8 mouse cellular contexts compared by ENCODE assay signal in the genomic region with DNA sequence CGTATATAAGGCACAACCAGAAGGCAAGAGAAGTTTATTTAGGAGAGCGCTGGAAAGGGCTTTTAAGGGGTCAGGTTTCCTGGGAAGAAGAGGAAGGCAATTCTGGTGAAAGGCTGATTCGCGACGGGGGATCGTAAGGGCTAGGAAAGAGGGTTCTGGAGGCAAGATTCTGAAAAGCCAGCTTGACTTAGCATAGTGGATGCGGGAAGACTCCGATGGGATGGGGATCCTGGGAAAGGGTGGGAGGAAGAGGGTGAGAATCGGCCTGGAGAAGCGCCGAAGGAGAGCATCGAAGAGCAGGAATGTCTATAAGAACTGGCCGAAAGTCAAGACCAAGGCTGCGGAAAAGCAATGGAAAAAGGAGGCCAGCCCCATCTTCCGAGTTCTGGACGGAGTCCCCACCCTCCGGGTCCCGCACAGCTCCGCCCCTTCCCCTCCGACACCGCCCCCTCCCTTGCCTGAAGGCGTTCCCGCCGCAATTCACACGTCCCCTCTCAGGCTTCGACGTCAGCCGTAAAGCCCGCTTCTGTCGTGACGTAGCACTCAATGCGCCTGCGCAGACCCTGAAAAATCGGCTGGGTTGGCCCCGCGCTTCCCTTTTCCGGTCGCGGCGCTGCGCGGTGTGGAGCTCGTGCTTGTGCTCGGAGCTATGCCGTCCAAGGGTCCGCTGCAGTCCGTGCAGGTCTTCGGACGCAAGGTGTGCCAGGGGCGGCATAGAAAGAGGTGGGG. TPM values are rescaled to one million over a fixed set of nuclear protein-coding genes. Genes with fewer than 3 reads are reported as not detected.
DNase-seq lines count a peak whose midpoint lies in the region; ATAC-seq lines count a peak whose summit lies in the region.

A gene (plus strand): TSS at position 498 of the 729 bp plus-strand sequence.

- no peaks in the 10 kb centered on the region for H3K9me3 ChIP-seq in hindbrain, embryonic 11.5 days (ENCODE audit: control insufficient read depth, low read length)

- H3K36me3 ChIP-seq in hindbrain, embryonic 11.5 days (ENCODE audit: control insufficient read depth, insufficient read depth, low read length) = peaks cover 12% of the 10 kb centered on the region

- peaks cover 3% of the 10 kb centered on the region; the same call in 1 of the 2 replicates for H3K4me1 ChIP-seq in hindbrain, embryonic 11.5 days (replicated peaks; ENCODE audit: control insufficient read depth, insufficient read depth, low read length)

- H3K4me3 ChIP-seq in hindbrain, embryonic 11.5 days (ENCODE audit: low read depth, low read length) = peak within 1 kb of the TSS; percentile 64

- WGBS in hindbrain, embryonic 11.5 days = under 1% methylated on average over 44 of the region's 50 CpGs

- peak within 1 kb of the TSS; percentile 72 for H3K27ac ChIP-seq in hindbrain, embryonic 11.5 days (ENCODE audit: low read depth, low read length)

- DNase-seq in MN1 (ENCODE audit: low spot score) = peak; percentile 97
- DNase-seq in cerebellum, adult 9-10 months = peak; percentile 96
- peak; percentile 93 to 99 for DNase-seq in frontal cortex, adult 2 months (ENCODE audit: extremely low spot score in 1 of 2, low spot score in 1 of 2)
- DNase-seq in hindbrain, embryonic 11.5 days (ENCODE audit: low spot score) = peak; percentile 99
- peak; percentile 99 for DNase-seq in layer of hippocampus, postnatal 10 days (ENCODE audit: low spot score in 2 of 2)
- DNase-seq in lung, postnatal 10 days = peak; percentile 99
- peak; percentile 99 for DNase-seq in ovary, postnatal 36 days (ENCODE audit: low spot score)
- DNase-seq in thymus, postnatal 25 days = peak; percentile 99

- H3K27me3 ChIP-seq in hindbrain, embryonic 11.5 days (ENCODE audit: control insufficient read depth, insufficient read depth, low read length) = no peaks in the 10 kb centered on the region

- H3K9ac ChIP-seq in hindbrain, embryonic 11.5 days (ENCODE audit: low read depth, low read length) = peak within 1 kb of the TSS; percentile 95

- H3K4me2 ChIP-seq in hindbrain, embryonic 11.5 days (replicated peaks; ENCODE audit: low read depth, low read length) = peak within 1 kb of the TSS; percentile 91

- ATAC-seq in hindbrain, embryonic 11.5 days (ENCODE audit: low FRiP score) = peak; percentile 96

RNA-seq across cellular contexts. Expression of the gene that starts here (rescaled TPM):
- 618 and 661 TPM in 2 replicates for polyA plus RNA-seq in frontal cortex, adult 2 months (2012; rRNA removed)
- 746 and 776 TPM in 2 replicates for polyA plus RNA-seq in hindbrain, embryonic 11.5 days (2014; fragmentation: Nextera tagmentation; extraction: Ambion mirVana)
- 100 to 1,000 TPM; 563 to 624 TPM for total RNA-seq in layer of hippocampus, postnatal 10 days (2021)

Comparison
In these comparisons a context has a peak if more than half of its experiments do, and no peak if none do; other contexts are left out.
1. Peak in every context shown above with its lines: DNase-seq, ATAC-seq, H3K4me3 ChIP-seq and H3K27ac ChIP-seq.